Mouse (Mus musculus) left cerebral cortex, adult 18-20 months (tissue): Measurements from ENCODE around the gene Ascc1. TPM values are rescaled to one million over a fixed set of nuclear protein-coding genes. Genes with fewer than 3 reads are reported as not detected.

Source experiments
- DNase-seq, 2 experiments: peaks; one replicate each; pipeline ENCODE4 v3.0.0; 2021 to 2022; ENCODE audit warnings: low spot score in 2 of 2, mixed read lengths in 1 of 2
- total RNA-seq, 2 experiments: library from RNA; stranded (reverse); gene quantifications; 2 replicates each; pipeline ENCODE4 v1.2.3; 2021

Gene Ascc1
- total RNA-seq, 2 experiments from 2014 or later = 14.1 to 14.8 TPM

DNA sequence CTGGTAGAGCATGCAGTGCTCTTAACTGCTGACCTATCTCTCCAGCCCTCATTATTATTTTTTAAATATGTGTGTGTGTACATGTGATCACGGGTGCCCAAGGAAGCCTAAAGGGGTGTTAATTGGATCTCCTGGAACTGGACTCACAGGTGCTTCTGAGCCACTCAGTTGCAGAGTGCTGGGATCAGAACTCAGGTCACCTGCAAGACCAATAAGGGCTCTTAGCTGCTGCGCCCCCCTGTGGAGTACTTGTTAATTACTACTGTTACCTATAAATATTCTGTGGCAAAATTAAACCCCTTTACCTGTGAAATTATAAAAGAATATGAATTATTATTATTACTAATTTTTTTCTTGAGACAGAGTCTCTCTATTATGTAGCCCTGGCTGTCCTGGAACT lies 2.7 kb downstream of the Ascc1 start:
- no peak for DNase-seq

DNA sequence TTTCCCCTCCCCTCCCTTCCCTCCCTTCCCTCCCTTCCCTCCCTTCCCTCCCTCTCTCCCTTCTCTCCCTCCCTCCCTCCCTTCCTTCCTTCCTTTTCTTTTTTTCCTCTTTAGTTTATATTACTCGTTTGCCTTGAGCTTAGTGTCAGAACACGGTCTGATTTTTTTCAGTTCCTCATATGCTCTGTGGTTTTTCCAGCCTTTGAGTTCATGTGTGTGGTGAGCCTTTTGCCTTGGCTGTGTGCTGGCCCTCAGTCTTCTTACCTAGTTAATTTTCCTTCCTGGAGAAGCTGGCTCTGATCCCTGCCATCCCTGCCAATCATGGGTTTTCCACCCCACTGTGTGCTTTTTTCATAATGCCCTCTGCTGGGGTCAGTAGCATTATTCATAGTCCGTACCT lies 6.5 kb downstream of the Ascc1 start:
- DNase-seq = no peak

DNA sequence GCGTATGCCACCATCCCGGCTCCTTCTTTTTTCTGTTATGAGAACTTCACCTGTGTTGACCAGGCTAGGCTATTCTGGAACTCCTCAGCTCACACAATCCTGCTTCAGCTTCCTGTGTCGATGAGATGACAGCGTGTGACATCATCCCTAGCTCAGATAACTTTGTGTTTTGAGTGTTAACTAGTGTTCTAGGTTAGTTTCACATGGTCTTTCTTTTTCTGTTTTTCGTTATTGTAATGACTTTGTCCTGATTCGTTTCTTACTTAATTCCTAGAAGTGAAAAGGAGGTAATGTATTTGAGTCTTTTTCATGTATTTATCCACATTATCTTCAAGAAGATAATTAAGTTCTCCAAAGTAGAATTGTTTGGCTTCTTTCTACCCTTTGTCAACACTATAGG lies 13.6 kb downstream of the Ascc1 start:
- DNase-seq = no peak

DNA sequence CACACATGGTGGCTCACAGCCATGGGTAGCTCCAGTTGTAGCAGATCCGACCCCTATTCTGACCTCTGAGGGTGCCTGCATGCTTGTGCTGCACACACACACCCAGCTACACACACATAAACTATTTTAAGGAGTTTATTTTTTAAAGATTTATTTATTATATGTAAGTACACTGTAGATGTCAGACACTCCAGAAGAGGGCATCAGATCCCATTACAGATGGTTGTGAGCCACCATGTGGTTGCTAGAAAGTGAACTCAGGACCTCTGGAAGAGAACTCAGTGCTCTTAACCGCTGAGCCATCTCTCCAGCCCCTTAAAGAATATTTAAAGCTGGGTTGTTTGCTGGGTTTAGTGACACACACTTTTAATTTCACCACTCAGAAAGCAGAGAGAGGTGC lies 16.7 kb downstream of the Ascc1 start:
- DNase-seq = no peak

DNA sequence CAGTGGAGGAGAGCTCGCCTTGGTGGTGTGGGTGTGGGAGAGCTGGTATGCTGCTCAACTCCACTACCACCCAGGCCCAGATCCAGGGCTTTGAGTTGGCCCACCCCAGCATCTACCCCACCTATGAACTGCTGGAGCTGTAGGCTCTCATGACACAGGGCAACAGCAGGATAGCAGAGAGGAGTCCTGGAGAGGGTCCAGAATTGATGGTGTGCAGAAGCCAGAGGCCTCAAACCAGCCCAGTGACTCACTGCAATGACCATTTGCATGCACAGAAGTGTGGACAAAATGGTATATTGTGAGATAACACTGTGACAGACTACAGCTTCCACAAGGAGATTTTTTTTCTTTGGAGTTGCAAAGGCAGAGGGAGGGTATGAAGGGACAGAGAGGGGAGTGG lies 21.1 kb downstream of the Ascc1 start:
- DNase-seq = no peak

DNA sequence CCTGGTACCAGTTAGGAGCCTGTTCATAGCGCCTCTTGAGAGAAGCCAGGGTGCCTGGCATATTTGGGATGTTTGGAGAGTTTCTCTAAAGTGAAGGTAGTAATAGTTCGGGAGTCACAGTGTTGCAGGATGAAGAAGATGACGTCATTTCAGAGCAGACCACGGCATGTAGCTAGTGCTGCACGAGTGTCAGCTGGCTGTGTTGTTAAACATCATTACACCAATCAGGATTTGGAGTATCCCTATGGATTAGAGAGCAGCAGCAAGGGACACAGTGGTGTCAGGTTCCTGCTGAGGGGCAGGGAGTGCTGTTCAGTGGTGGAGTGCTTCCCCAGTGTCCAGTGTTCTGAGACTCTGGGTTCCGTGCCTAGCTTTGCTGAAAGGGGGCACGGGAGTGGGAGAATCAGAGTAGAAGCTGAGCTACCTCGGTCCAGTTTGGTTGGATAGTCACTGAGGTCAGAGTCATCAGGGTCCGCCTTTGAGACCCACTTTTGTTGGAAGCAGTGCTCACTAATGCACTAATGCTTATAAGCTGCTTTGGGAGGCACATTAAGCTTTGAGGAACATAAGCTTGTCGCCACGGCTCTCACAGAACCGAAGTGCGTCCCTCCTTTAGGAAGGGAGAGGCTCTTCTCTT lies 24.3 kb downstream of the Ascc1 start:
- DNase-seq = no peak

DNA sequence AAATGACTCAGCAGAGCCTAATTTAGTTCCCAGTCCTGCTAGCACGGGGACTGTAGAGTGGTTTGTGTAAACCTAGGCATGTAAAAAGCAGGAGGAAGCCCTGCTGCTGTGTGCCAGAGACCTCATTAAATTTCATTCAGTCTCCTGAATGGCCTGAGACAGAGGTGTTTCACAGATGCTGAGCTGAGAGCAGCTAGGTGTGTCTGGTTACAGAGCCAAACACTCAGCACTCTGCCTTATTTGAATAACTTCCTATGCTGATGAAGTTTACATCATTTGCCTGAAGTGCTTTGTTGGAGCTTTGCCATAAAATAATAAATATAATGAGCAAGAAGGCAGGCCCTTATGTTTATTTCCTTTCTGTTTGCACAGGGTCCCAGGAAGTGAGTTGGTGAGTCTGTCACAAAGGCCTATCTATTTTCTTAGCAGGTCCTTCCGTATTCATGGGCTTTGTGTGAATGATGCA lies 25.0 kb downstream of the Ascc1 start:
- no peak for DNase-seq

DNA sequence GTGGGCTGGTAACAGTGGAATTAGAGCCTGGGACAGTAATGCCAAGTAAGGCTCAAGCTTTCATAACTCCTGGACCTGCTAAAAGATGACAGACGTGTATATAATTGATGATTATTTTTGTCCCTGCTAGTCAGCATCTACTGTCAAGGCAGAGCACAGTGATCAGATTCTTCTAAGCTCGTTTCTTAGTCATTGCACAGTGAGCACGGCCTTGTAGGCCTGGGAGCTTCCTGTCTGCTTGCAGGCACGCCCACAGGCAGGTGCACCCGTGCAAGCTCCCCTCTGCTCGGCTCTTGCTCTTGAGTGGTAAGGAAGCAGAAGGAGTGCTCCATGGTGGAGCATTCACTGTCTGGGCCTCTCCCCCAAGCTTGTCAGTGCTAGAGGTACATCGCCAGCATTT lies 25.6 kb downstream of the Ascc1 start:
- DNase-seq = no peak

DNA sequence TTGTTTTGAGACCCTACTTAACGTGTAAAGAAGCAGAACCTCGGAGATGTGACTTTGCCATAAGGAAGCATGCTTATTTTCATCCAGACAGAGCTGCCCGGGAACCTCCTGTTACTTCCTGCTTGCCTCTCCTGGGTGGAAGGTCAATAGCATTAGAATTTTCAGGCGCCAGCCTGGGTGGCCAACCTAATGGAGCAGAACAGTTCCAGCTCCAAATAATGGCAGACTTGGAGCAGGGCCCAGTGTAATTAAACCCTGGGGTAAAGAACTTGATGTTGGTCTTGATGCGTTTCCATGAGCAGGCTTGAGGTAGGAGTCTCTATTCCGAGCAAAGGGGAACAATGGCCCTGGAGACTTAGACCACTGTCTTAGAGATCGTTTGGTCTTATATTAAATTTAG lies 26.4 kb downstream of the Ascc1 start:
- no peak for DNase-seq

DNA sequence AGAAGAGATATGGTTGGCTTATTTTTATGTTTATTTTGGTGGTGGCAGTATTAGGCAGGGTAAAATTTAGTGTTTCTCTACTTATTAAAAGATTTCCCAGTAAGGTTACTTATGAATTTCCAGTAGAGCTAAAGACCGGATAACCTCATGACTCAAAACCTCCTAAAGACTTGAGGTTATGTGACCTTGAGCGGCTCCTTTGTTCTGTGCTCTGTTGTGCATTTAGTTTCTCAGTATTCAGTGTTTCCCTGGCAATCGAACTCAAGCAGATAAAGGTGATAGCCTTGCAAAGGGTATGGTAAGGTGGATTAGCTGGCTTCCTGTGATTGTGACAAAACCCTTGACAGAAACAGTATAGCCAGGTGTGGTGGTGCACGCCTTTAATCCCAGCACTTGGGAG lies 26.8 kb downstream of the Ascc1 start:
- no peak for DNase-seq

DNA sequence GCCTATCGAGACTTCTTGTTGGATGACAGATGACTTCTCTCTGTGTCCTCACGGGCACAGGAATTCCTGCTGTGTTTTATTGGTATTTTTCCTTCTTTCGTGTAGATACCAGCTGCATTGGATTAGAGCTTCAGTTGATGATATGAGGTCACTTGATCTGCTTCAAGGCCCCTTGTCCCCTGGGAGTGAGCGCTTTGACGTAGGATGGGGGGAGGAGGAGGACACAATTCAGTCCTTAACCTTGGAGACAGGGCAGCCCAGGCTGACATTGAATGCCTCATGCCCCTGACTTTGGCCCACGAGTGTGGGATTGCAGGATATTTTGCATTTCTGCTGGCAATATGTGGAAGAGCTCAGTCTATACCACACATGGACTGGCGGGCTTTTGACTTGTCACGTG lies 29.0 kb downstream of the Ascc1 start:
- no peak for DNase-seq

DNA sequence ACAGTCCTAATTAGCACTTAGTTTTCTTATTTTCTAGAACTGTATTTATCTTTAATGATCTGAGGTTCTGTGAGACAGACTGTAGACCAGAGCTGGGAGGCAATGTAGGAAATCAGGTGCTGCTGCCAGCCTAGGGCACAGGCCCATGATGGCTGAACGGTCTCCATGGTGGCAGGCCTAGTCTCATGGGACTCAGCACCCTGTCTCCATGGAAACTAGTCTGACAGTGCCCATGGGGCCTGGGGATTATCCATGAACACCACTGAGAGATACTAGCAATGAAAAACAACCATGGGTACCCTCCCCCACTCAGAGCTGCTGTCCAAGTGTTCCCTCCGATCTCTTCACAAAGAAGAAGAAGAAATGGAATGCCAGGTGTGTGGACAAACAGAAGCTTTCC lies 29.4 kb downstream of the Ascc1 start:
- DNase-seq = no peak

DNA sequence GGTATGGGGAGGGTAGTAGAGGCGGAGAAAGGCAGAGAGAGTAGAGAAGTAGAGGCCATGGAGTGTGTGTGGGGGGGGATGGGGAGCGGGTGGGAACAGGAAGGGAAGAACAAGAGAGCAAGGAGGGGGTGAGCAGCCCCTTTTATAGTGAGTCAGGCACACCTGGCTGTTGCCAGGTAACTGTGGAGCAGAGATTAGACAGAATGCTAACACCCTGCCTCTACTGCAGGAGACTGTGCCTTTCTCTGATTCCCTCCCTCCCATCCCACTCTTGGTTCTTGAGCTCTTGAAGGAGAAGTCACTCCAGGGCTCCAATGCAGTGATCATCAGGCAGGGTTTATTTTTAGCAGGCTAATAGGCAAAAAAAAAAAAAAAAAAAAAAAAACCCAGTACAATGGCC lies 30.0 kb downstream of the Ascc1 start:
- no peak for DNase-seq

DNA sequence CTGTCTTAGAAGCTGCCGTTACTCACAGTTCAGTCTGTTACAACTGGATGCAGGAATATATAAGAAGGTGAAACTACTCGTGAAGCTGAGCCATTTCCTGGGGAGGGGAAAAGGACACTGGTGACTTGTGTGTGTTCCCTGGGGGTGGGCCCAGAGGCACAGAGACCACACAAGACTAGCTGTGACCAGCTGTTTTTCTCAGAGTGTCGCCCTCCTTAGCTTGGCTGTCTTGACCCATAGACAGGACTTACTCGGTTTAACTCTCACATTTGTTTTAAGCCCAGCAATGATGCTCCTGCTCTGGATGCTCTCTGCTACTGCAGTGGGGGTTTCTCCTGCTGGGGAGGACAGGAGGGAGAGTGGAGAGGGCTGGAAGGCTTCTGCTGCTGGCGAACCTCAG lies 30.5 kb downstream of the Ascc1 start:
- no peak for DNase-seq

DNA sequence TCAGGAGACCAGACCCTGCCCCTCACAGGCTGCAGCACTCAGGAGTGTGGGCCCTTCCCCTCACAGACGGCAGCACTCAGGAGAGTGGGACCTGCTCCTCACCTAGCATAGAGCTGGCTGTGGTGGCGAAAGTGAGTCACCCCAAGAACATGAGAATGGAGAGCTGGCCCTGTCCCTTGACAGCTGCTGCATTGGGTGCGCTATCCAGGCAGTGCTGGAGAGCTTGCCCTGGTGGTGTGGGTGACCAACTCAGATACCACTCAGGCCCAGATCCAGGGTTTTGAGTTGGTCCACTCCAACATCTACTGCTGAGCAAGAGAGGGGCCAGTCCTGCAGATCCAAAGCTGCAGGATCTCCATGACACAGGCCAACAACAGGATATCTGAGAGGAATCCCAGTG lies 32.0 kb downstream of the Ascc1 start:
- DNase-seq = no peak

DNA sequence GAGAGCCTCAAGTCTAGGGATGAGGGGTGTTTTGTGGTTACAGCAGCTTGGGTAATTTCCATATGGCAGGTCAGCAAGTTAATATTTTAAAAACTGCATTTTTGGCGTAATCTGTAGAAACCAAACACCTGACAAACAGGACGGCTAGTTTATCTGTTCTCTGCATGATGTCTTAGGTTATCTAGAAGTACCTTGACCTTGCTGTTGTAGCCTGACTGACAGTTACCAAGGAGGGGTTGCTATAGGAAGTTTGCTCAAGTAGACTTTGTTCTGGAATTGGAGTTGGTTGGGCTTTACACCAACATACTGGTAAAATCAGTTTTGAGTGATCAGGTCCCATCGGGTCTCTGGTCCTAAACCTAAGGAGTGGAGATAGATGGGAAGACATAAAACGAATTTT lies 33.1 kb downstream of the Ascc1 start:
- no peak for DNase-seq

DNA sequence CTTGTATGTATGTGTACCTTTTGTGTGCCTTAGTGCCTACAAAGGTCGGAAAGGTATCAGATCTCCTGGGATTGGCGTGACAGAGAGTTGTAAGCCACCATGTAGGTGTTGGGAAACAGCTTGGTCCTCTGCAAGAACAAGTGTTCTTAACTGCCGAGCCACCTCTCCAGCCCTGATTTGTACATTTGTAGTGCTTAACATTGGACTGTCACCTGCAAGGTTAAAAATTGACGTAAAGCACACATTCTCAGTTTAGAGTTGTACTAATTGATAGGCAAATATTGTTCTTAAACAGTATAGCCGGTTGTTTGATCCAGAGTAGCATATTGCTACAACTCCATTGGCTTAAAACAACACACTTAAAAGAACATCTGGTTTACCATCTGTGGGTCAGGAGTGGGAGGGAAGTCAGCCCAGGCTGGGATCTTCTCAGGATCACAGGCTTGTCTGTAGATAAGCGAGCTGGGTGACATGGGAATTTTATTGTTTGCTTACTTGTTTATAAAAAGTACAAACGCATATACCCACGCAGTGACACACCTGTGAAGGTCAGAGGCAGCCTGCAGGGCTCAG lies 39.8 kb downstream of the Ascc1 start:
- no peak for DNase-seq

DNA sequence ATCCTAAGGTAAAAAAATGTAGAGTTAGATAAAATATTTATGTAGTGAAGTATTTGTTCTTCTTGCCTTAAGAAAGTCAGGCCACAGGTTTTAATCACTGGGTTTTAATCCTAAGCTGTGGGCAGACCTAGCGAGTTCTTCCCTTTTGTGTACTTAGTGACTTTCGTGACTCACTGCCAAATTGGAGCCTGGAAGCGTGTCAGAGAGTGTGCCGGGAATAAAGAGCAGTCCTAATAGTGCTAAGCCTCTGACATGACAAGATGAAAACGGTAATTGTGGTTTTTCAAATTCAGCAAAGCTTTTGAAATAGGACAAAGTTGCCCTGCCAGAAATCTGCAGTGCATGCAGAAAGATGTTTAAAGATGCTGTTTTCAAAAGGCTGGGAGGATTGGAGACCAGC lies 44.1 kb downstream of the Ascc1 start:
- peak in 1 of 2 experiments; percentile 25 for DNase-seq

DNA sequence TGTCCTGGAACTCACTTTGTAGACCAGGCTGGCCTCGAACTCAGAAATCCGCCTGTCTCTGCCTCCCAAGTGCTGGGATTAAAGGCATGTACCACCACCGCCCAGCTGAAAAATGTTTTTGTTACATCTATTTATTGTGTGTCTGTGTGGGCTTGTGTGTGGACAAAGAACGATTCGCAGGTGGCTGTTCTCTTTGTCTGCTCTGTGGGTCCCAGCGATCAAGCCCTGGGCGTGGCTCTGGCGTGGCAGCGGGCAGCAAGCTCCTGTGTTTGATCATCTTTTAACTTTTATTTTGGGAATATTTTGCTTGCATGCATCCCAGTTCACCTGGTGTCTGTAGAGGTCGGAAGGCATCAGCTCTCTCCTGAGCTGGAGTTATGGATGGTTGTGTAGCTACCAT lies 48.0 kb downstream of the Ascc1 start:
- DNase-seq = no peak

DNA sequence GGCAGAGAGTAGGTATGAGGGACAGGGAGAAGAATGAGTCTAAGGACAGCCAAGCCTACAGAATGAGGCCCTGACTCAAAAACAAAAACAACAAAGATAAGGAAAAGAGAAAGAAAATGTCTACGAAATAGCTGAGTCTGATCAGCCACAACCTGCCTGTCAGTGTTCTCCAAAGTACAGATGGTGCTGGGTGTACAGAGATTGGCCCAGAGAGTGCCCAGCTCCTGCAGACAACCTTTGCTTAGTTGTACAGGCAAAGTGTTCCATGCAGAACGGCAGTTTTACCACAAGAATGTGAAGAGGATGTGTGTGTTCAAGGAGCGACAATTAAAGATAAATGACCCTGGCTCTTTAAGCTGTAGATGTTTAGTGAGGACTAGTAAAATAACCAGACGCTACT lies 50.5 kb downstream of the Ascc1 start:
- DNase-seq = no peak

DNA sequence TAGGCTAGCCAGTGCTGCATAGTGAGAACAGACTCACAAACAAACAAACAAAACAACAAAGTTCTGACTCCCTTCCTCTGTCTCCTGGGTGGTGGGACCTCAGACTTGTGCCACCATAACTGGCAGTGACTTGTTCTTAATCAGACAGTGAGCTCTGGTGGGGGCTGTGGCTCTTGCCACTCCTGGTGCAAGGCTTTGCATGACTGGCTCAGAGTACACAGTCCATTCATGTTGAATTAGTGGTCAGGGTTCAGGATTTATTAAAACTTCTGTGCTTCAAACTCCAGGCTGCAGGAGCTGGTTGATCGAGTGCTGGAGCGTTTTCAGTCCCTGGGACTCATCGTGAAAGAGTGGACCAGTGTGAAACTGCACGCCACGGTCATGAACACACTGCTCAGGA lies 59.6 kb downstream of the Ascc1 start:
- DNase-seq = no peak

DNA sequence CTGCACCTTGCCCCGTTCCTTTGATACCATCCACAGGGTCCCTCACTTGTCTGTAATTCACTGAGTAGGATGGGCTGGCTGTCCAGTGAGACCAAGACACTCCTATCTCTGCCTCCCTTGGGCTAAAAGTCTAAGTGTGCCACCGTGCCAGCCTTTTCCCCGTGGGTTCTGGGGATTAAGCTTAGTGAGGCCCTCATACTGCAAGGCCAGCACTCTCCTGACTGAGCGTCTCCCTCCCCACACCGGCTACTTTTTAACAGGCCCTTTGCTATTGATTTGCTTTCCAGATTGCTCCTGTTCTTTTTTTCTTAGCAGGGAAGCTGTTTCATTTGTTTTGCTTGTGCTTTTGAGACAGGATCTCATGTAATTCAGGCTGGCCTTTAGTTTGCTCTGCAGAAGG lies 60.3 kb downstream of the Ascc1 start:
- DNase-seq = no peak

DNA sequence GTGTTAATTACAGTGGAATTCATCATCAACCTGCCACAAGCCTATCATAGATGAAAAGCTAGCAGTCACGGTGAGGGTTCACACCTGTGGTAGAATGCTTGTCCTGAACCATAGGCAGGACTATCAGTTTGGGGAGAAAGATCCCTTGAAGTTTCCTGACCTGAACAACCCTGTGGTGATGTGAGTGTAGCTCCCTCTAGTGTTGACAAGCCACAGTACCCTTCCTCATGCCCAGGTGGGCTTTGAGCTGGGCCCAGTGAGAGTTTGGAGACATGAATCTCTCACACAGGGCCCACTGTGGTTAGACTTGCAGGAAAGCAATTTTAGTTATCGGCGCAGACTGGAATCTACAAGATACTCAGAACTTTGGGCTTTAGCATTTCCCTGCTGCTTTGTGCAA lies 63.9 kb downstream of the Ascc1 start:
- DNase-seq = peak in 1 of 2 experiments; percentile 24

DNA sequence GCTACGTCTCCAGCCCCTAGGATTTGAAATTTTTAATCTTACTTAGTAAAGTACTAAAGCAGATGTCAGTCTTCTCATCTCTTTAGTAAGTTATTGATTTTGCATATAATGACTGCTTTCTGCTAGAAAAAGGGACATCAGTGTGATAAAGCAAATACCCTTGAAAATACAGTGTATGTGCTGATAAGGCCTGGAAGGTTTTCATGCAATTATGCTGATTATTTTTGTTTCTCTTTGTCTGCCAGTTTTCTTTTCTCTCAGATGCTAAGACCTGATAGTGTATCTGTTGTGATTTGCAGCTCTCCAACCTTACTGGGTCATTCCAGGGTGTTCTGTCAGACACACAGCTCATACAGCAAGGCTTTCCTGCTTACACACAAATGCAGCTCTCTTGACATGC lies 72.6 kb downstream of the Ascc1 start:
- no peak for DNase-seq
